Mouse (Mus musculus) right cerebral cortex, postnatal 4 days (tissue): ENCODE data around the gene P2ry2.

ENCODE experiments used
- DNase-seq: peaks from one replicate; pipeline ENCODE4 v3.0.0-alpha.2; 2022

P2ry2 gene

DNA sequence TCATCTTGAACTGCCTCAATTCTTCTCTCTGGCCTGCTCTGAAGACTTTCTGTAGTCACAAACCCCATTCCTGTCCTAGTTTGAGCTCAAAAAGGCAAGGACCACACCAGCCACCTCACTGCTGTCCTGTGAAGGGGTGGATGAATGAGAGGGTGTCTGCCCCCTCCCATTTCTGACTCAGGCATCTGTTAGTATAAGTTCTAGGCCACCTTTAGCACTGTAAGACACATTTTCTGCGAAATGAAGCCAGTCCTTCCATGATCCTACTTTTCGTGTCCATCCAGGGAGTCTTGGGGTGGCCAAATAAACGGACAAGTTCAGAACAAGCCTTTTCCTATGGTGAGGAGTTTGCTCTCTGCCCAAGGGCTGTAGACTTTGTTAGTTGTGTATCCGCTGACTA, at the start of gene P2ry2:
Gene P2ry2, minus strand, starts transcription at position 326 of the 400 bp plus-strand sequence.
- DNase-seq: no peak

DNA sequence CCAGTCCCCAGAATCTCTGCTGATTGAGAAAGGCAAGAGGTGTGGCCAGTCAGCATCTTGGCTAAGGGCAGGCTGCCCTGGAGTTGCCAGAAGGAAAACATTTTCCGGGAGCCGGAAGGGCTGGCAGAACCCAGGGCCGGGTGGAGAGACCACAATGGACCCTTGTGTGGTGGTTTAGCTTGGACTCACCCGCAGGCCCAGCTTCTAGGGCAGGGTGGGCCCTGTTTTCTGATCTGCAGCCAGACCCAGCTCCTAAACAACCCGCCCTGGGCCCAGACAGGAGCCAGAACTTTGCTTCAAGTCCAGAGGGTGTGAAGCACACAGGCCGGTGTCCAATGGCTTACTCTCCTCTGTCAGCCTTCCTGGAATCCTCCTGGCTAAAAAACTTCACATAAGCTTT, 49.6 kb upstream of the P2ry2 start:
- peak; percentile 37 for DNase-seq

GRCm38 (mm10) chr7:101061381-101061780, 48.7 kb upstream of the P2ry2 start:
- DNase-seq: peak; percentile 96

- no peak for DNase-seq
These were observed 47.8 kb upstream of the P2ry2 start for GRCm38 (mm10) chr7:101060476-101060875.

- no peak for DNase-seq
These were observed 46.5 kb upstream of the P2ry2 start for GRCm38 (mm10) chr7:101059188-101059587.

DNA sequence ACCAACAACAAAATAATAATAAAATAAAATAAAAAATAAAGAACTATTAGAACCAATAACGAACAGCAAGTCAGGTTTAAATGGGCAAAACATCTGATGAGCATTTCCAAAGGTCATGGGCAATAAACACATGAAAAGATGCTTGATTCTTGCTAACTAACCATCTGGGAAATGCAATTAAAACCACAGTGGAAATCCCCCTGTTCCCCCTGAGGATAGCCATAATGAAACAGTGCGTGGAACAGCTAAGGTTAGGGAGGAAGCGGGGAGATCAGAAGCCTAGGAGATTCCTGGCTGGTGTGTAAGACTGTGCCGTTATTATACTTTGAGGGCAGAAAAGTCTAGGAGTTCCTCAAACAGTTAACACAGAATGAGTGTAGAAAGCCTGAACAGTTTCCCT, 44.6 kb upstream of the P2ry2 start:
- no peak for DNase-seq

- DNase-seq: no peak
These were observed 40.5 kb upstream of the P2ry2 start for GRCm38 (mm10) chr7:101053136-101053535.

- peak; percentile 58 for DNase-seq
These were observed 39.0 kb upstream of the P2ry2 start for GRCm38 (mm10) chr7:101051551-101052221.

DNA sequence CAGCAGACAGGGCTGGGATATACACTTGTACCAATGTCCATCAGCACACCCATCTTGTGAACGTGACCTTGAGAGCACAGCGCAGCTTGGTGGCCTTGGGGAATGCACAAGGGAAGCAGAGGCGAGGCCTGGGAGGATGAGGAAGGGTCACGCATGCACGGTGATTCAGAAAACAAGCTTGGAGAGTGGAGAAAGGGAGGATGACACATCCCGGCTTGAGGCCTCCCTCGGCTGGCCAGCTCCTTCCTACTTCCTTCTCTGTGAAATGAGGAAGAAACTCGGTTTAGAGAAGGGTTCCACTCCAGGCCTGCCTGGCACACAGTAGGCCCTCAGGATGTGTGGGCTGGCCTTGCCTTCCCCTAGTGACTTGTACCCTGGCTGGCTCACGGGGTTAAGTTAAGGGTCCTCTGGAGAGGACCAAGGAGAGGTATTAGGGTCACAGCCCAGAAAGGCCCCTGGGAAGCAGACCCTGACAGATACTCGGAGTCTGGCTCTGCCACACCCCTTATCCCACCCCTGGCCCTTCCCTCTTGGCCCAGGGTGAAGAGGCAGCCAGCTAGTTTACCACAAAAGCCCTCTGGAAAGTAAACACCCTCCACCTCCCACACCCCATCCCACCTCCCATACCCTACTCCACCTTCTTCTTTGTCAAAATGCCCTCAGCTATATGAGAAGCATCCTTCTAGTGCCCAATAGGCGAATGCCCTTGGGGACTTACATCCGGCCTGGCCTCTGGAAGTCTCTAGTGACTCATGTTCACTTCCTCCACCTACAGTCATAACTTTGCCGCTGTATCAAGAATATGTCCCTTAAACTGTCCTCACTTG, 38.3 kb upstream of the P2ry2 start:
- DNase-seq: no peak

DNA sequence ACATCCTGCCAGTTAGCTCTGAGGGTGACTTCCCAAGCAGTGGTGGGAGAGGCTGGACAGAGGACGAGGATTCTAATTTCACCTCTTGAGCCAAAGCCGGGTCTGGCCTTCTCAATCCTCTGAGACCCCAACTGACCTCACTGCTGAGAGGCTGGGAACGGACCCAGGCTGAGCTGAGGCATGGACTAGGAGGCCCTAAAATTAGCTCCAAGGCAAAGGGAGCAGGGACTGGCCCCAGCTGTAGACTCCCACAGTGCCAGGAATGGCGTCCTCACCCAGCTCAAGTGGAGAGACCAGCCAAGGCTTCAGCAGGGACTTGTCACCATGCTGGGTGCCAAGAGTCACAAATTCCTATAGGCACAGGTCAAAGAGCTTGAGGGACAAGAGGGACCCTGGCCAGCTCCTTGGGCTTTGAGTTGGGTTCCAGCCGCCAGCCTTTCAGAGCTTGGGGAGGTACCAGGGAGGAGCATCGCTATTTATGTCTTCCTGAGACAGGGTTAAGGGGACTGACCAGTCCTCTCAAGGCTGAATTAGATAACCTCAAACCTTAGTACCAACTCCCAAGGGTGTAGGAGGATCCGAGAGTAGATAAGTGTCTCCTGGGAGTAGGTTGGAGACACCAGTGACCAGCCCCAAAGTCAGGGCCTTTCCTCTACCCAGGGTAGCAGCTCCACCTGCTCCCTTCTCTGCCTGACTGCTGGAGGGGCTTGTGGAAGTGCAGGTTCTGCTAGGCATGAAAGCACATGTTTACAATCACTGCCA, 36.8 kb upstream of the P2ry2 start:
- DNase-seq: no peak

DNA sequence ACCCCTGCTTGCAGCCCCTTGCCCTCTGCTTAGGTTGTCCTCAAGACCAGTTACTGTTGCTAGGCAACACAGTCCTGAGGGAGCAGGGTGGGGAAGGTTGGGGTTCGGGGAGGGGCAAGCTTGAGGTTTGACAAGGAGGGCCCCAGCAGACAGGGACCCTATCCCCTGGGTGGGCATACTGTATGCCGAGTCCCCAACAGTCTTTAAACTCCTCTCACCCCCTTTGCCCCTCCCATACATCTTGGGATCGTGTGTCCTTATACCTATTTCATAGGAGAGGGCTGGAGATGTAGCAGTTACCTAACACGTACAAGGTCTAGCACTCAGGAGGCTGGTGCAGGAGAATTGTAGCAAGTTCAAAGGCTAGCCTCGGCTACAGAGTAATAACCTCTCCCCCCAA, 35.6 kb upstream of the P2ry2 start:
- DNase-seq: no peak

DNA sequence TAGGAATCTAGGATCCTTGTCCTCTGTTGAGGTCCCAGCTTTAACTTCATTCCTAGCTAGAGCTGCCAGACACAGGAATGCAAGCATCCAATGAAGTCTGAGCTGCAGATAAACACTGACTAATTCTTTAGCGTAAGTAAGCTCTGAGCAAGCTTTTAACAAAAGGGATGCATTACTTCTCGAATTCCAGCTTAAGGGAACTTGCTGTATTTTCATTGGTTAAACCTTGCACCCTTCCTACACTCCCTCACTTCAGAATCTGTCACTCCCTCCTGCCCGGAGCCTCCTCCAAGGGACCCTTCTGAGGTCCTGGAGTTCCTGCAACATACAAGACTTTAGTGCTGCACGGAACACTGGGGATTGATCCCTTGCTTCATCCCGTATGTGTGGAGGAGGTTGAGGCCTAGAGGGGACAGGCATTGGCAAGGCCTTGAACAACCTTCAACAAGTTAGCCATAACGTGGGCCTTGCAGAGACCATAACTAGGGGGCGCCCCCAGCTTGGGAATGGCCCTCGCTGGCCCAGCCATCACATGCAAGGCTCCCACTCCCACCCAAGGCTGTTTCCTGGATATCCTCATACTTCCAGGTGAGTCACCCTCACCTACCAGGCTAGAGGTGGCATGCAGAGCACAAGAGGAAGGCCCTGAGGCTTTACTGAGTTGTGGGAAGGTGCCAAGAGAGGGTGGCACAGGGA, 31.3 kb upstream of the P2ry2 start:
- no peak for DNase-seq

GRCm38 (mm10) chr7:101041977-101042749, 29.5 kb upstream of the P2ry2 start:
- DNase-seq: no peak

DNA sequence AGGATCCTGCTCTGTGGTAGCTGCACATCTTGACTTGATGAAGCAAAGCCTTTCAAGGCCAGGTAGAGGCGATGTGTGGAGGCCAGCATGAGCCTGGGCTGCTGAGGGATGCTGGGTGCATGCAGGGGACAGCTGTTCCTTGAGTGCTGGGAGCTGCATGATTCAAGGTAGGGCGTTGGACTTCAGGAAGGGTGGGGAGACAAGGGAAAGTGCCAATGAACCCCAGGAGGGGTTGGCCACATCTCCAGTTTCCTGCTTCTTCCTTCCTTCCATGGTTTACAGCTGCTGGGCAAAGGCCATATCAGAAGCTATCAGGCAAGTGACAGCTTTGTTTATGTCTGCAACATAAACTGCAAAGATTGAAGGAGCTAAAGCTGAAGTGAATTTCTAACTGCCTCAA, 28.9 kb upstream of the P2ry2 start:
- DNase-seq: no peak

- no peak for DNase-seq
These were observed 20.7 kb upstream of the P2ry2 start for GRCm38 (mm10) chr7:101033371-101033770.

GRCm38 (mm10) chr7:101031234-101031633, 18.6 kb upstream of the P2ry2 start:
- DNase-seq: no peak

DNA sequence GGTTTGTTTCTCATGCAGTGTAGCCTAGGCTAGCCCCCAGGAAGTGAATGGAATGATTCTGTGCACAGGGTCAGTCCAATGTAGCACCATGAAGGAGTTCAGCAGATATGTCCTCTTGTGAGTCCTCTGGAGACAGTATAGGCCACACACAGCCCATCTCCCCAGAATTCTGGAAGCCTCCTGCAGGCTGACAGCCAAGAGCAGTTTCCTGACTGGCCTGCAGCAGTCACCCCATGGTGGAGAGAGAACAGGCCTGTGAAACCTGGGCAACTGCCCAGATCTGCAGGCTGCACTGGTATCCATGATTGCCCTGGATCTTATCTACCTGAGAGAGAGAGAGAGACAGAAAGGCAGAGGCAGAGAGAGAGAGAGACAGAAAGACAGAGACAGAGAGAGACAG, 18.1 kb upstream of the P2ry2 start:
- no peak for DNase-seq

GRCm38 (mm10) chr7:101029446-101029845, 16.8 kb upstream of the P2ry2 start:
- no peak for DNase-seq

DNA sequence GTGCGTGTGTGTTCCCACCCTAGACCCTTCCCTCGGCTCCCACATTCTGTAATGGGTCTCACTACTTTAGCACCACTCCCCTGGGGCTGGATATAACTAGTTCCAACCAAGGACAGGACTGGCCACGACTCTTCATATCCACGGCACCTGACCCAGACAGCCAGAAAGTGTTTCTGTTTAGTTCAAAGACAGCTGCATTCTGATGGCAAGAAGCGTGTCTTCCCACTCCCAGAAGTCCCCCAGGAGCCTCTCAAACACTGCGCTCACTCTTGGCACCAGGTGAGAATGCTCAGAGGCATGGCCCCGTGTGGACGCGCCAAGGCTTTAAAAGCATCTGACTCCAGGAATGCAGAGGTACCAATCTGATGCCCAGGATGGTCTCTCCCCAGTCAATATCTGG, 16.3 kb upstream of the P2ry2 start:
- DNase-seq: no peak

DNA sequence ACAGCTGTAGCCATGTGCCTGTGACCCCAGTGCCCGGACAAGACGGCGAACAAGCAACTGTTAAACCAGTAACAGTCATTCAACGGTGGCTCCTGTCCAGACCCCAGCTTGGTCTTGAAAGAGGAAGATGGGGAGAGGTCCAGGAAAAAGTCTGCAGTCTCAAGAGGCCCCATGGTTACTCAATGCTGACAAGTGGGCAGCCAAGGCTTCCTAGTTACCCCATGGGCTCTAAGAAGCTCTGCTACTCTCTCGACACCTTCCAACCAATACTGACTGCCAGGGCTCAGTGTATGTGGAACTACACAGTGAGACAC, 15.7 kb upstream of the P2ry2 start:
- DNase-seq: no peak

DNA sequence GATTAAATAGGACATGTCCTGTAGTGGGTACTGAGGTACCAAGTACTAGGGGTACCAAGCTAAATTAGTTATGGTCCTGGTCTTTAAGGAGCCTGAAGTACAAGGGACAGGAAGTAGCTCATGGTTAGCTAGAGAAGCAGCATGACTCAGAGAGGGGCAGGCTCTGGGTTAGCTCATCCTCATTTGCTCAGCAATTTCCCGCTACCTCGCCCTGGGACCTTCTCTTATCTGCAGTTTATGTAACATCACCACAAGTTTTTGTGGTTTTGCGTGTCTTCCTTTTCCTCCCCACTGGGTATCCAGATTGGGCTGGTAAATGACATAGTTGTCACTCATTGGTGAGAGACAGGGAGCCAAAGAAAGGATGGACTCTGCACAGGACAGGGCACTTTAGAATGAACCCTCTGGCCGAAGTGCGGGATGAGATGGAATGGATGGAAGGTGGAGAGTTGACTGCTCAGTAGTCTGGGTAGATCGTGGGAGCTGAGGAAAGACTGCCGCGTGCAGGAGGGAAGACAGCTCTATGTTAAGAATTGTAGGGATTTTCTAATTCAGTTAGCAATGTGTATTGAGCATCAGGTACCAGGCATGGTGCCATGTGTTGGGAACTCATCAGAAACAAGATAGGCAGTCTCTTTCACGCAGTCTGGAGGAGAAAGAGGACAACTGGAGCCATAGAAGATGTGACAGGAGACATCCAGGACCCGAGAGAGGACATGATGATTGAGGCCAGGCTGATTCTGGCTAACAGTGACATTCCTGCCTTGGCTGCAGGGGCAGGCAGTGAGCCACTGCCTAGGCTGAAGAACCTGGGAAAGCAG, 15.2 kb upstream of the P2ry2 start:
- no peak for DNase-seq

DNA sequence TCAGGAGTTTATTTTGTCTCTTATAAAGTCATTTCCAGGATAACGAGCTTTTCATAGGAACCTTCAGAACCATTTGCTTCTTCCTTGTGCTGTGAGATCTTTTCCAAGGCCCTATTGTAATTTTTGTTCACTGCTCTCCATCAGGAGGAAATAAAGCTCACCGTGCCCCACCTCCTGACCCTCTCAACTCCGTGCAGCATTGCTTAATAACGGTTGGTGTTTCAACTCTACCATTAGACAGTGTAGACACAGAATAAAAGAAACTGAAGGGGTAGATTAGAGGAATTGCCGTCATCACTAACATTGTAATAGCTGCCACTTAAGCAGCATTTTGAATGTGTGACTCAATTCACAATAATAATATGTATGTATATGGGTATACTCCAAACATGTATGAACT, 14.2 kb upstream of the P2ry2 start:
- no peak for DNase-seq
